Mouse (Mus musculus): ENCODE measurements around the gene Eif2b3. TPM values are rescaled to one million over a fixed set of nuclear protein-coding genes. Genes with fewer than 3 reads are reported as not detected.

Eif2b3 gene
- polyA plus RNA-seq, 1 experiment: 22.6 TPM

GRCm38 (mm10) chr4:117004649-117005048 is 14.6 kb upstream of the Eif2b3 start:
- Histone ChIP-seq H3K4me1 (ENCODE audit: control insufficient read depth, insufficient read depth, insufficient read length, low read length) (no peaks in the 10 kb centered on the region), H3K27ac (replicated peaks; ENCODE audit: low read depth, low read length) (no peak overlapping the region), H3K4me3 (ENCODE audit: insufficient read depth, low read depth, low read length) (no peak overlapping the region)

DNA sequence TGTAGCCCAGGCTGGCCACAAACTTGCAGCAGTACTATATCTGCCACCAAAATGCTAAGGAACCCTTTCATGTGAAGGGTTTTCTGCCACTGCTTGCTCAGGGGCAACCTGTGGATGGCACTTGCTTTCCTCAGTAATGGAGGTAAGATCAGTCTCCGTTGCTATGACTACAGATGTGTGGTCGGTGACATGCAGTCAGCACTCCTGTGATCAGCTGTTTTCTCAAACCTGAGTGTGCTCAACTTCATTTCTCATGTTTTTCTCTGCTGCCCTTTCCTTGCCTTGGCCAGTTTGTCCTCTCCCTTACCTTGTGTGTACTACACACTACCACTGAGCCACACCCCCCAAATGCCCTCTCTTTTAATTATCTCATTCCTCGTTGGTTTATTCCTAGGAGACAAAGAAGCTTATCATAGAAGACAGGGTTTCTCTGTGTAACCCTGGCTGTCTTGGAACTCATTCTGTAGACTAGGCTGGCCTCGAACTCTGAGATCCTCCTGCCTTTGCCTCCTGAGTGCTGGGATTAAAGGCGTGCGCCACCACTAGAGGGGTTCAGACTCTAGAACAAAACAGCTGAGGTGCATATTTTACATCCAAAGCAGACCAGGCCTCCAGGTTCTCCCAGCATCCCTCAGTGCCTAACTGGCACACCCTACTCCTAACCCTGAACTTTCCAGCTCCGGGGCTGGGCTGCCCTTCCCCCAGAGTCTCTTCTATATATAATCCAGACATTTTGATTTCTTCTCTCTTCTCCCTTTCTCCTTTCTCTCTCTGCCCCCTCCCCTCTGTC is 13.4 kb upstream of the Eif2b3 start:
- H3K4me3 ChIP-seq (ENCODE audit: insufficient read depth, low read depth, low read length): no peak overlapping the region
- no peak overlapping the region for H3K27ac ChIP-seq (replicated peaks; ENCODE audit: low read depth, low read length)
- no peaks in the 10 kb centered on the region for H3K4me1 ChIP-seq (ENCODE audit: control insufficient read depth, insufficient read depth, insufficient read length, low read length)

- no peak overlapping the region for H3K27ac ChIP-seq (replicated peaks; ENCODE audit: low read depth, low read length)
- H3K4me3 ChIP-seq (ENCODE audit: insufficient read depth, low read depth, low read length): no peak overlapping the region
- H3K4me1 ChIP-seq (ENCODE audit: control insufficient read depth, insufficient read depth, insufficient read length, low read length): no peaks in the 10 kb centered on the region
Measured at GRCm38 (mm10) chr4:117007058-117007457, 12.1 kb upstream of the Eif2b3 start.

DNA sequence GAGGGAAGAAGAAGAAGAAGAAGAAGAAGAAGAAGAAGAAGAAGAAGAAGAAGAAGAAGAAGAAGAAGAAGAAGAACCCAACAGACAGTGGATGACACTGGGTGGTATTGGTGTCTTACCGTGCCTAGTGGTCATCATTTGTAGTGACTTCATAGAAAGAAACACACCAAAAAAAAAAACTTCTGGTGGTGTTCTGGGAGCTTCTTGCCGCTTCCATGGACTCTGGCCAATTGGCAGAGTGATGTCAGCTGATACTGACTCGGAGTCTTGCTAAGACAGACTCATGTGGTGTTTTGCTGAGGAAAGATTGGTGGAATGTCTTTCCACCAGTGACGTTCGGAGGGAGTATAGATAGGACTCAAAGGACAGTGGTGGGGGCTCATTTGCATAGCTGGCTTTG is 9.0 kb upstream of the Eif2b3 start:
- Histone ChIP-seq H3K4me3 (ENCODE audit: insufficient read depth, low read depth, low read length) (no peak overlapping the region), H3K4me1 (ENCODE audit: control insufficient read depth, insufficient read depth, insufficient read length, low read length) (no peaks in the 10 kb centered on the region), H3K27ac (replicated peaks; ENCODE audit: low read depth, low read length) (no peak overlapping the region)

GRCm38 (mm10) chr4:117013596-117013995 is 5.6 kb upstream of the Eif2b3 start:
- H3K4me3 ChIP-seq (ENCODE audit: insufficient read depth, low read depth, low read length): no peak overlapping the region
- H3K27ac ChIP-seq (replicated peaks; ENCODE audit: low read depth, low read length): no peak overlapping the region
- no peaks in the 10 kb centered on the region for H3K4me1 ChIP-seq (ENCODE audit: control insufficient read depth, insufficient read depth, insufficient read length, low read length)

DNA sequence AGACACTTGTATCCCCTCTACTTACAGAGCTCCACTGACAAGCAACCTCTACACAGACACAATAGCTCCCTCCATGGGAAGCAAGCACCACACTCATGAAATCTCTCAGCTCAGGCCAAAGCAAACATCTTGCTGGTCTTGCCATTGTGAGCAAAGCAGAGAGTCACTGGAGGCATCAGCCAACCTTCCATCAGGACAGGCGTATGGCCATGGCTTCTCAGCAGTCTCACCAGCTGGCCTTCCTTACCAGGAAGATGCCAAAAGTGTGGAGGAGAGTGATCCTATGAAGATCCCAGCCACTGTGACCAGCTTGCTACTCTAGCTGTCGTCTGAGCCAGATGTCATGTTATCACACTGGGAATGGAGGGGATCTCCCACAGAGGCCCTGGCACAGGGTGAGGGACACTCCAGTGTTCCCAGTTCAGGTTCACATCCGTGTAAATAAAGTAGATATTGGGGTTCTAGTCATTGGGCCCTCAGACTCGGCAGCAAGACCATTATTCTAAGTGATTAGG is 4.2 kb upstream of the Eif2b3 start:
- Histone ChIP-seq H3K4me1 (ENCODE audit: control insufficient read depth, insufficient read depth, insufficient read length, low read length) (no peaks in the 10 kb centered on the region), H3K27ac (replicated peaks; ENCODE audit: low read depth, low read length) (no peak overlapping the region), H3K4me3 (ENCODE audit: insufficient read depth, low read depth, low read length) (no peak overlapping the region)

GRCm38 (mm10) chr4:117017738-117018137 is 1.5 kb upstream of the Eif2b3 start:
- Histone ChIP-seq H3K4me1 (ENCODE audit: control insufficient read depth, insufficient read depth, insufficient read length, low read length) (no peaks in the 10 kb centered on the region), H3K4me3 (ENCODE audit: insufficient read depth, low read depth, low read length) (no peak overlapping the region), H3K27ac (replicated peaks; ENCODE audit: low read depth, low read length) (no peak overlapping the region)

GRCm38 (mm10) chr4:117018327-117018726 is 875 bp upstream of the Eif2b3 start:
- no peaks in the 10 kb centered on the region for H3K4me1 ChIP-seq (ENCODE audit: control insufficient read depth, insufficient read depth, insufficient read length, low read length)
- H3K4me3 ChIP-seq (ENCODE audit: insufficient read depth, low read depth, low read length): no peak overlapping the region
- no peak overlapping the region for H3K27ac ChIP-seq (replicated peaks; ENCODE audit: low read depth, low read length)

DNA sequence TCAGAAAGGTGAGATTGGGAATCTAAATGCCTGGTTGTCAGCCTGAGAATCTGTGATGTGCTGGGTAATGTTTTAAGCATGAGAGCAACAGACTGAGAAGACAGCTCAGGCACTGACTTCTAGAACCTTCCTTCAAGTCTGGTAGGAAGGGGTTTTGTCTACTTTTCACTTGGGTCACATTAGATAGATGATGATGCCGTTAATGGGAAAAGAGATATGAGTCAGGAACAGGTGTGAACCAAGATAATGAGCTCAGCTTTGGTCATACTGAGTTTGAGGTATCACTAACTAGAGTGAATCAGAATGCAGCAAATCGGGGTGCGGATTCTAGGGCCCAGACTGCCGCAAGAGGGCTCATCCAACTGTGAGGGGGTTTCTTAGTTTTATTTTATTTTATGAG is 4.3 kb downstream of the Eif2b3 start:
- Histone ChIP-seq H3K27ac (replicated peaks; ENCODE audit: low read depth, low read length) (no peak overlapping the region), H3K4me1 (ENCODE audit: control insufficient read depth, insufficient read depth, insufficient read length, low read length) (no peaks in the 10 kb centered on the region), H3K4me3 (ENCODE audit: insufficient read depth, low read depth, low read length) (no peak overlapping the region)

- Histone ChIP-seq H3K27ac (replicated peaks; ENCODE audit: low read depth, low read length) (no peak overlapping the region), H3K4me3 (ENCODE audit: insufficient read depth, low read depth, low read length) (no peak overlapping the region), H3K4me1 (ENCODE audit: control insufficient read depth, insufficient read depth, insufficient read length, low read length) (no peaks in the 10 kb centered on the region)
Measured at GRCm38 (mm10) chr4:117031105-117031504, 11.9 kb downstream of the Eif2b3 start.

DNA sequence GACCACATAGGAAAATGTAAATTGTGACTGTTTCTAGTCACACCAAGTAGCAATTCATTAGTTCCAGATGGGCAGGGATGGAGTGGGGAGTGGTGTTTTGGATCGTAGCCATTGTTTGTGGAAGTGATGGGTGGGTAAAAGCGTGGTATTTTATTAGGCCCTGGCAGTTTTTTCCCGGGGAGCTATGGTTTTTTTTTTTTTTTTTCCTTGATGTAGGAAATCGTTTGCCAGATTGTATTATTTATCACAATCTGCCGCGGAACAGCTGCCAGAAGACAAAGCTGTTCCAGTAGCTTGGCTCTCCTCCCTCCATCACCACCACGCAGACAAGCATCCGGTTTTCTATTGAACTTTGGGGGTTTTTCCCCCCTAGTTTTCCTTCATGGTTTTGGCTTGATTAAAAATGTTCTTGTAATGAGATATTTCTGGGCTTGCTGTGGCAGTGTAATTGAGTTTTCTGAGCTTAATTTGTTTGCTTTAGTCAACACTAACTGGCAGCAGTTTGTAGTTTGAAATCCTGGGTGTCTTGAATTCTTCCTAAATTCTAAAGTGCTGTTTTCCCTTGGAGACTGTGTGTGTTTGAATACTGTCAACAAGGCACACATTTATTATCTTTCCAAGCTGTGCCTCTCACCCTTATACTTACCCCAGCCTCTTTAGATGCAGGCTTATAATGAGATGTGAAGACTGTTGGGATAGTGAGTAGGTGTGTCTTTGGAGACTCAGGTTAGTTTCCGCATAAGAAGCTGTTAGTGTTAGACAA is 20.9 kb downstream of the Eif2b3 start:
- Histone ChIP-seq H3K27ac (replicated peaks; ENCODE audit: low read depth, low read length) (no peak overlapping the region), H3K4me3 (ENCODE audit: insufficient read depth, low read depth, low read length) (no peak overlapping the region), H3K4me1 (ENCODE audit: control insufficient read depth, insufficient read depth, insufficient read length, low read length) (peaks cover 10% of the 10 kb centered on the region)

DNA sequence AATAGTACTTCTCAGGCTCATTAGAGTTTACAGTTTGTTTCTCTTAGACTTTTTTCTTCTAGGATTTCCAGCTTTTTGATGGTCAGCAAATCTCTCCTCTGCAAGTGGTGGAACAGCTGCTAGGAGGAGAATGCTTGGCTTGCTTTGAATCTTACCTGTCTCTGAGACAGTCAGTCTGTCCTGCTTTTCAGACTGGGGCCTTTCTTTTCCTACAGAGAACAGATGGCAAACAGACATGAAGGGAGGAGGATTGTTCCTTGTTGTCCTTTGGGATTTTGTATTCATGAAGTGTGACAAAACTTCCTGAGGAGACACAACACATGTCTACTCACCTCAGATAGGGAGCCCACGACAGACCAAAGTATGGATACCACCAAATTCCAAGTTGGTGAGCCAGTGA is 21.6 kb downstream of the Eif2b3 start:
- Histone ChIP-seq H3K4me3 (ENCODE audit: insufficient read depth, low read depth, low read length) (no peak overlapping the region), H3K27ac (replicated peaks; ENCODE audit: low read depth, low read length) (peak overlapping the region; percentile 97), H3K4me1 (ENCODE audit: control insufficient read depth, insufficient read depth, insufficient read length, low read length) (peaks cover 10% of the 10 kb centered on the region)

DNA sequence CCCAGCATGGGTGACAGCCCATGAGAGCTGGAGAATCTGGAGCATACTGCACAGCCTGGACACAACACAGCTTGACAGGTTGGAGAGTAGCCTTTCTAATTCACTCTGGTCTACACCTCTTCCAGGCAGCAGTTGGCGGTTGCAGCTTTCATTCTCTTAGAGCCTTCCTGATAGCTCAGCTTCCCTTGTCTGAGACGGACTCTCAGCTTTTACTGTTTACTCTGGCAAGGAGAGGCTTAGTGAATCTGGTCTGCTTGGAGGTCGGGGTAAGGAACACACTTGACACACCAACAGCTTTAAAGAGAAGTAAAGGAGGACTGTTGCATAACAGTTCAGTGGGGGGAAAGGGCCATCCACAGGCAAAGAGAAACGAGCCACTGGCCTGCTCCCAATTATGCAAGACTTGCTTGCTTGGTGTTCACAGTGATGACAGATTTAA is 22.1 kb downstream of the Eif2b3 start:
- Histone ChIP-seq H3K4me1 (ENCODE audit: control insufficient read depth, insufficient read depth, insufficient read length, low read length) (peaks cover 10% of the 10 kb centered on the region), H3K4me3 (ENCODE audit: insufficient read depth, low read depth, low read length) (peak overlapping the region; percentile 39), H3K27ac (replicated peaks; ENCODE audit: low read depth, low read length) (peak overlapping the region; percentile 97)

DNA sequence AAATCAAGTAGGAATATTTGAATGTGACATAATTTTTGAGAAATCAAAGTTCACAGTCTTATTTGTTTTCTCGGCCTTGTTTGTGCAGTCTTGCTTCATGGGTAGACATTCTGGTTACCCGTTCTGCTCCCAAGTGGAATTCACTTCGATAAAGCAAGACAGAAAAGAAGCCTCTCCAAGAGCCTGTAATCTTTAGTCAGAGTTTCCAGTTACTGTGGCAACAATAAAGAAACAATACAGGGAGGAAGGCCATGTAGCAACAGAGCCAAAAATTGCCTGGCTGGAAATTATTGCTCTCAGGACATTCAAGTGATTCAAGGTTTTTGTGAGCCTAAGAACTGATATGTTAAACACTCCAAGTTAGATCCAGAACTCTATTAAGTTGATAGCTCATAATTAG is 29.6 kb downstream of the Eif2b3 start:
- Histone ChIP-seq H3K27ac (replicated peaks; ENCODE audit: low read depth, low read length) (no peak overlapping the region), H3K4me1 (ENCODE audit: control insufficient read depth, insufficient read depth, insufficient read length, low read length) (no peaks in the 10 kb centered on the region), H3K4me3 (ENCODE audit: insufficient read depth, low read depth, low read length) (no peak overlapping the region)

DNA sequence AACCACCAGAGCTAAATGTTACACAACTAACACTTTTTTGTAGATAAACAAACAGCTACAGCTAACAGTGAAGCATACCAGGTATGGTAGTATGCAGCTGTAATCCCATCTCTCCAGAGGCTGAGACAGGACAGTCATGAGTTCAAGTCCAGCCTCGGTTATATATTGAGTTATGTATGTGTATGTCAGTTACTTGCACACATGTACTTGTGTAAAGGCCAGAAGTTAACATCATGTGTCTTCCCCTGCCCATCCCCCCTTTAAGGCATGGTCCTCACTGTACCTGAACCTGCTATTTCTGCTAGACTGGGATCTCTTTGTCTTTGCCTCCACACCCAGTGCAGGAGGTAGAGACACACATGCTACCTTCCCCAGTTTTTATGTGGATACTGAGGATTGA is 30.3 kb downstream of the Eif2b3 start:
- H3K27ac ChIP-seq (replicated peaks; ENCODE audit: low read depth, low read length): no peak overlapping the region
- H3K4me1 ChIP-seq (ENCODE audit: control insufficient read depth, insufficient read depth, insufficient read length, low read length): no peaks in the 10 kb centered on the region
- no peak overlapping the region for H3K4me3 ChIP-seq (ENCODE audit: insufficient read depth, low read depth, low read length)

DNA sequence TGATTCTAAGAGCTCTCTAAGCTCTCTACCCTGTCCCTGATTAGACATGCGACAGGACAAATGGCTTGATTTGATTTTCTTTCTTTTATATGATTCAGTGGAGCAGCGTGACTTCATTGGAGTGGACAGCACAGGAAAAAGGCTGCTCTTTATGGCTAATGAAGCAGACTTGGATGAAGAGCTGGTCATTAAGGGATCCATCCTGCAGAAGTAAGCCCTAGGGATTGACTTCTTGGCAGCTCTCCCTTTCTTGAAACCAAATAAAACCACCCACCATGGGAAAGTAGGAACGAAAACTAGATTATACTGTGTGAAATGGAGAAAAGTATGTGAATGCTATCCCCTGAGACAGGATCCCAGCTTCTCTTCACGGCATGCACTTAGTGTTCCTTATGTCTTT is 33.4 kb downstream of the Eif2b3 start:
- H3K4me3 ChIP-seq (ENCODE audit: insufficient read depth, low read depth, low read length): no peak overlapping the region
- H3K4me1 ChIP-seq (ENCODE audit: control insufficient read depth, insufficient read depth, insufficient read length, low read length): no peaks in the 10 kb centered on the region
- no peak overlapping the region for H3K27ac ChIP-seq (replicated peaks; ENCODE audit: low read depth, low read length)
